Mouse (Mus musculus): Measurements from ENCODE around the gene Cavin3. TPM values are rescaled to one million over a fixed set of nuclear protein-coding genes. Genes with fewer than 3 reads are reported as not detected.

The Cavin3 gene
- polyA plus RNA-seq, 1 experiment: not detected

- TF ChIP-seq GATA1 (IDR thresholded peaks at IDR 0.05; ENCODE audit: low read length): no peak
Measured at GRCm38 (mm10) chr7:105497881-105498280, 15.8 kb upstream of the Cavin3 start.

DNA sequence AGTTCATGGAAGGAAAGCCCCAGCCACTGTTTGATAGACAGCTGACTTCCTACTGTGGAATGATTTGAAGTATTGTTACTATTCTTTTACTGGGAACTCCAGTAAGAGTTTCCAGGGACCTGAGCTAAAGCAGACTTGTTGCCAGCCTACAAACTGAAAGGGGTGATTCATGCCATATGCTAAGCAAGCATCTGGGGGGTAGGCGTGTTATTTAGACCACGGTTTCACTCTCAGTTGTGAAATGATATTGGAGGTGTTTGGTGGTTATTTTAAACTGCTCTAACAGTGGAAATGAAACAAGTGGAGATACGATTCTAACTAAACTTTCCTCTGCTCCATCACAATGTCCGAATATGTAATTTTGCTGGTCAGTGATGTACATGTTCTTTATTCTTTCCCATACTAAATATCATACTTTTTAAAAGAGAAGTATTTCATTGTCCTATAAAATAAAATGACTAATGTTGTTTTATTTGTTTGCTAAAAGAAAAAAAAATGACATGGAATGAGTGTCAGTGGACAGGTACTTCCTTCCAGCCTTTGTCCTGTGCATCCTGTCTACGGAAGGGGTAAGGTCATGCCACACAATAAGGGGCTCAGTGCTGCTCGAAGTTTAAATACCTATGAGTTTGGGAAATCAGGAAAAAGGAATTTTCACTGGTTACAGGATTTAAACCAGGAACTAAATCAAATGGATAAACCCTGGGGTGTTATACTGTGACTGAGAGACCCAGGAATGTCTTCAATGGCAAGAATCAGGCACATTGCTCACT lies 5.2 kb upstream of the Cavin3 start:
- no peak for TF ChIP-seq GATA1 (IDR thresholded peaks at IDR 0.05; ENCODE audit: low read length)

GRCm38 (mm10) chr7:105485029-105485428 lies 2.9 kb upstream of the Cavin3 start:
- TF ChIP-seq GATA1 (IDR thresholded peaks at IDR 0.05; ENCODE audit: low read length): no peak

DNA sequence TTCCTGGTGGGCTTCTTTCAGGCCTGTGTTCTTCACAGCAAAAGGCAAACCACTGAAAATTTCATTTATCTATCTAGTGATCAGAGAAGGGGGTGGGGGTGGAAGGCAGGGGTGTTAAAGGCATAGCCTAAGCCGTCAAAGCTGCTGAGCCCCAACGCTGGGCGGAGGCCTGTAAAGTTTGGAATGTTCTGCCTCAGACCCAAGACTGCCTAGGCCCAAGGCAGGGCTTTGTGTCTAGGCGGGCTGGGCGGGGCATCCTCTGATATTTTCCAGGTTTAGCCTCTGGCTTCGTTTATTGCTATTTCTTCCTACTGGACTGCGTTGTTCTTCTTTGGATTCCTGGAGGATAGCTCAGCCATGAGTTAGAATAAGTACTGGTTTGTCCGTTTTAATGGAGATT lies 326 bp upstream of the Cavin3 start:
- no peak for TF ChIP-seq GATA1 (IDR thresholded peaks at IDR 0.05; ENCODE audit: low read length)

DNA sequence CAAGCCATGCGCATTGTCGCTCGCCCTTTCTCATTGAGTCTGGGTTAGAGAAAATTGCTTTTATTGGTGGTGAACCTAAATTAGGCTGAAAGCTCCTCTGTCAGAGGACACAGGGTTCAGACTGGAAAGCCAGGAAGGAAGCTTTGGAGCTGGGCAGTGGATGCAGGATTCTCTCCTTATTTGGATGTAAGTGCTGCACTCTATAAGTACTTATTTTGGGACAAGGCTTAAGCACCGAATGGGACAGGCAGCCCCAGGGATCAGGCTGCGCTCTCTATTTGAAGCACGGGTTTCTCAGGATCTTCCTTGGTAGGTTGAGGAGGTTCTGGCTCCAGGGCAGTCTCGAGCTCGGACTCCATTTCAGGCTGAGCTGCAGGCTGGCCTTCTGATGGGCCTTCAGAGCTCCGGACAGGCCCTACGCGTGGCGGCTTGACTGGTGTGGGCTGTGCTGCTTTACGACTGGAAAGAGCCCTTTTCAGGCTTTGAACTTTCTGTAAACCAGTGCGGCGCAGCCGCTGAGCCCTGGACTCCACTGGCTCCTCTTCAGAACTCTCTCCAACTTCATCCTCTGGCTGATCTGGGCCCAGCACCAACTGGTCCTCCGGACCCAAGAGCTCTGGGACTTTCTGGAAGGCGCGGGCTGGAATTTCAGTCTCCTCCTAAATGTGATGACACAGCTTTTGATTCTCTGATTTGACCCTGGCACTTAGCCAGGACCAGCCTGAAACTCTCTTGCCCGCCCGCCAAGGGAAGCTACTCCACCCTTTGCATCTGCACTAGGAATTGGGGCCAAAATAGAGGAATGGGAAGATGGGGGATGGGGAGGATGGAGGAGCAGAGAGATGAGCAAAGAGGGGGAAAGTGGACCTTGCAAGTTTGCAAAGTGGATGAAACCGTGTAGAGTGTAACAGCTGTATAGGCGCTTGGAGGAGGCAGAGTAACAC lies 1.3 kb downstream of the Cavin3 start:
- TF ChIP-seq GATA1 (IDR thresholded peaks at IDR 0.05; ENCODE audit: low read length): no peak

DNA sequence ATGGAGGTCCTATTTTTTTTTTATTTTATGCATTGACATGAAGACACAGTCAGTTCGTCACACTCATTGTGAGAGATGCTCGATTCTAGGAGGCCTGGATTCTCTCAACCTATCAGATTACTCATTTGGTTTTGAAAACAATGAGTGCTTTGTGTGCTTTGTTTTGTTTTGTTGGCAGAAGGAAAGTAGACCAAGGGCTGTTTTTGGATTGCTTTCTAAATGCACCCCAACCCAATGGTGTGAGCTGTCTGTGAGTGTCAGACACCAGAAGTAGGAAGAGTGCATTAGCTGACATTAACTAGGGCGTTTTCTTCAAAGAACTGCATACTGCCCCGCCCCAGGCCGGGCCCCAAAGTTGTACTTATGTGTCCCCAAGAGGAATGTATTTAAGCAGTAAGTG lies 2.0 kb downstream of the Cavin3 start:
- TF ChIP-seq GATA1 (IDR thresholded peaks at IDR 0.05; ENCODE audit: low read length): no peak

DNA sequence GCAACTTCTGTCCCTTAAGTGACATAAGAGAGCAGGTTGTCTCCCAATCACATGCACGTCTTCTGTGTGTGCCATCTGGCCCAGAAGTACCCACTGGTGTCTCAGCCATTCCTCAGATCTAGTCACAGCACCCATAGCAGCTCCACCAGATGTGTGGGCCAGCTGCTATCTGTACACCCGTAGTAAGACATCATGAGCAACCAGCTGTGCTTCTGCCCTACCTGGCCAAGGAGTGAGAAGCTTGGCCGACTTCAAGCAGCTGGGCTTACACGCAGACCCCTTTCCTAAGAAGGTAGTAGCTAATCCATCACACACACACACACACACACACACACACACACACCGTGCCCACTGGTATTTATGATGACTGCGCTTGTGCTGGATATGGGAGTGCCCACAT lies 2.9 kb downstream of the Cavin3 start:
- no peak for TF ChIP-seq GATA1 (IDR thresholded peaks at IDR 0.05; ENCODE audit: low read length)

- no peak for TF ChIP-seq GATA1 (IDR thresholded peaks at IDR 0.05; ENCODE audit: low read length)
Measured at GRCm38 (mm10) chr7:105478344-105478743, 3.8 kb downstream of the Cavin3 start.

- no peak for TF ChIP-seq GATA1 (IDR thresholded peaks at IDR 0.05; ENCODE audit: low read length)
Measured at GRCm38 (mm10) chr7:105477841-105478240, 4.3 kb downstream of the Cavin3 start.

DNA sequence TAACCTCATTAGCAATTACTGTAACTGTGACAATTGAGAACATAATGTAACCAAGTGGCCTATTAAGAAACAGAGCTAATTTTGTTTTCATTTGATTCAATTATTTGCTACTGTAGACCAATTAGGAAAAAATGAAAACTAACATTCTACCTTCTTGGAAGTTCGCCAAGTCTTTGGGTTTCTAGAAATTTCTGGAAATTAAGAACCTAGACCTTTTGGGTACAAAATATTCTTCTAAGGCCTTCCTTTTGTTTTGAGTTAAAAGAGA lies 4.7 kb downstream of the Cavin3 start:
- TF ChIP-seq GATA1 (IDR thresholded peaks at IDR 0.05; ENCODE audit: low read length): no peak

DNA sequence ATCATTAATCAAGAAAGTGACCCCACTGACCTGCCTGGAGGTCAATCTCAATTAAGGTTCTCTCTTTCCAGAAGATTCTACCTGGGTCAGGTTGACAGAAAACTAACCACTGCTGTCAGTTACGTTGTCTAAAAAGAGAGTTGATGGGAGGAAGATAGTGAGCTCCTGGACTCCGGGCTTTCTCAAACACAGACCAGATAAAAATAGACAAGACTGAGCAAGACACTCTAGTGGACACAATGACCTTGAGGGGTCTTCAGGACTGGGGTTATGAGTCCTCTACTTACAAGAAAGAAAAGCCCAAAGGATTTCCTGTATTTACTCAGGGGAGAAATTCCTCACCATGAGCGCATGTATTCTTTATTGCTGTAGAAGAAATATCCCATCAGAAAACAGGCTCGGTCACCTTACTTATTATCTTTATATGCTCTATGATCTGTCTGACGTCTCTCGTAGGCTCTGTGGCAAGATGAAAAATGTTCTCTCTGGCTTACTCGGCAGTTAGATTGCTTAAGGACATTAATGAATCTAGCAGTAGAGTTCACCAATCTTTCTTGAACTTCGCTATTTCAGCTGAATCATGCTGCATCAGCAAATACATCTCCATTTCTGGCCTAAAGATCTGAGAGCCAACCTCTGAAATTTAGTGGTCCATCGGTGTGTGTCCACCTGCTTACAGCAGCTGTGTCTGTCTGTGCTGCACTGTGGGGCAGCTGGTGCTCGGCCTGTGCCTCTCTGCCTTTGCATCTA lies 5.2 kb downstream of the Cavin3 start:
- no peak for TF ChIP-seq GATA1 (IDR thresholded peaks at IDR 0.05; ENCODE audit: low read length)

GRCm38 (mm10) chr7:105475396-105475949 lies 6.6 kb downstream of the Cavin3 start:
- TF ChIP-seq GATA1 (IDR thresholded peaks at IDR 0.05; ENCODE audit: low read length): no peak

DNA sequence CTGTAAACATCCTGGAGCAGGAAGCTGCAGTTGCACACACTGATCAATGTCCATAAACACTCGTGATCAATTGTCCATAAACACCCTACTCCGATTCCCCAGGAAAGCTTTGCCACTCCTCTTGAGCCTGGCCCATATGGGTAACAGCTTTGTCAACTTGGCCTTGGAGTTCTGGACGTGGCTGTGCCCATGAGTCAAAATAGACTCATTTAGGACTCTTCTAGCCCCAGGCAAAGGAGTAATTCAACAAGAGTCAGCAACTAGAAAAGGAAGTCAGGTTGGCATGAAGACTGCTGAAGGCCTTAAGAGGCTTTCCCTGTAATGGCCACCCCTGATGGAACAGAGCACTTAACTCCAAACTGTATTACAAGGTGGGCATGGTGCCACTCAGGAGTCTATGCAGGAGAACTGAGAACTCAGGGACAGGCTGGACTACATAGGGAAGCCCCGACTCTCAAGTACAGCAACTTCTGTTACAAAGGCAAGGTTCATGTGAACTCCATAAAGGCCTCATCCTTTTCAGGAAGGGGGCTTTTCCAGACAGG lies 7.3 kb downstream of the Cavin3 start:
- TF ChIP-seq GATA1 (IDR thresholded peaks at IDR 0.05; ENCODE audit: low read length): no peak

GRCm38 (mm10) chr7:105472607-105473006 lies 9.5 kb downstream of the Cavin3 start:
- no peak for TF ChIP-seq GATA1 (IDR thresholded peaks at IDR 0.05; ENCODE audit: low read length)

GRCm38 (mm10) chr7:105458546-105458945 lies 23.6 kb downstream of the Cavin3 start:
- TF ChIP-seq GATA1 (IDR thresholded peaks at IDR 0.05; ENCODE audit: low read length): no peak

Data from G1E-ER4 (cell line).